Mouse (Mus musculus) thymus, adult 2 months (tissue): ENCODE results near the gene Gm17604. TPM values are rescaled to one million over a fixed set of nuclear protein-coding genes. Genes with fewer than 3 reads are reported as not detected.

Experiments
- DNase-seq: peaks from one replicate; pipeline ENCODE4 v3.0.0; 2021
- H3K27ac ChIP-seq: fragments of 200-500 bp; 2 replicates; pipeline ENCODE4 v1.5.1; 2012; ENCODE audit warnings: low read length, control low read depth; ENCODE audit not compliant: control insufficient read depth, insufficient read depth
- H3K27me3 ChIP-seq: fragments of 200-500 bp; 2 replicates; pipeline ENCODE4 v1.6.1; 2012; ENCODE audit warnings: mild to moderate bottlenecking, low read length, moderate library complexity, mixed read lengths; ENCODE audit not compliant: control insufficient read depth, insufficient read depth
- H3K36me3 ChIP-seq: fragments of 200-500 bp; 2 replicates; pipeline ENCODE4 v1.6.1; 2012; ENCODE audit warnings: mild to moderate bottlenecking, low read length, moderate library complexity; ENCODE audit not compliant: control insufficient read depth, insufficient read depth
- H3K4me1 ChIP-seq: fragments of 200-500 bp; replicated peaks from 2 replicates; pipeline ENCODE4 v1.6.1; 2012; ENCODE audit warnings: low read length; ENCODE audit not compliant: control insufficient read depth, insufficient read depth
- H3K4me3 ChIP-seq: fragments of 200-500 bp; 2 replicates; pipeline ENCODE4 v1.5.1; 2012; ENCODE audit warnings: mild to moderate bottlenecking, low read length, control low read depth, moderate library complexity; ENCODE audit not compliant: control insufficient read depth, insufficient read depth
- CTCF ChIP-seq: fragments of 200-500 bp; IDR thresholded peaks from 2 replicates; pipeline ENCODE4 v1.5.1; 2012; ENCODE audit warnings: mild to moderate bottlenecking, control low read depth, low read length, moderate library complexity, borderline replicate concordance; ENCODE audit not compliant: control insufficient read depth, poor library complexity, insufficient read depth; ENCODE audit errors: extremely low read depth
- POLR2A ChIP-seq: fragments of 200-500 bp; IDR thresholded peaks from 2 replicates; pipeline ENCODE4 v1.6.1; 2012; ENCODE audit warnings: mild to moderate bottlenecking, low read length, control low read depth, moderate library complexity; ENCODE audit not compliant: control insufficient read depth, poor library complexity, insufficient read depth; ENCODE audit errors: extremely low read depth
- WGBS: fragments of 180-500 bp; shearing (Covaris S2); methylation state at CpG from one replicate; pipeline ENCODE4 v1.1.7; 2018; 5-methylcytosine and 5-hydroxymethylcytosine counted together
- polyA plus RNA-seq: library from polyadenylated mRNA; depleted of rRNA; stranded (reverse); fragments of >200 nt; gene quantifications from 2 replicates; pipeline ENCODE4 v1.2.3, GENCODE M21; 2012; rRNA removed

Gm17604 gene
- polyA plus RNA-seq: not detected in 2 replicates

GRCm38 (mm10) chrX:165004779-165005324, at the start of gene Gm17604:
Gene Gm17604, minus strand, starts transcription at chrX:165004829.
- Histone ChIP-seq H3K27ac (no peak within 1 kb of the TSS), H3K4me3 (no peak within 1 kb of the TSS), H3K36me3 (no peaks in the 10 kb centered on the region), H3K27me3 (no peaks in the 10 kb centered on the region), H3K4me1 (no peaks in the 10 kb centered on the region)
- DNase-seq: no peak
- no peak for TF ChIP-seq CTCF
- no peak for TF ChIP-seq POLR2A

GRCm38 (mm10) chrX:165049929-165050328, 45.3 kb upstream of the Gm17604 start:
- H3K27me3 ChIP-seq: no peaks in the 10 kb centered on the region
- H3K36me3 ChIP-seq: no peaks in the 10 kb centered on the region
- no peaks in the 10 kb centered on the region for H3K4me1 ChIP-seq
- no peak for DNase-seq
- H3K27ac ChIP-seq: no peak overlapping the region
- no peak for TF ChIP-seq POLR2A
- TF ChIP-seq CTCF: no peak
- H3K4me3 ChIP-seq: no peak overlapping the region
- 100% methylated on average over 1 of the region's 1 CpGs for WGBS

GRCm38 (mm10) chrX:165003141-165003540, 1.5 kb downstream of the Gm17604 start:
- Histone ChIP-seq H3K4me3 (no peak overlapping the region), H3K4me1 (no peaks in the 10 kb centered on the region), H3K27me3 (no peaks in the 10 kb centered on the region), H3K36me3 (no peaks in the 10 kb centered on the region), H3K27ac (no peak overlapping the region)
- DNase-seq: no peak
- TF ChIP-seq POLR2A (no peak), CTCF (no peak)
- 81% methylated on average over 4 of the region's 4 CpGs for WGBS

- H3K27ac ChIP-seq: peak within 1 kb of the TSS; percentile 1; the same call in 1 of the 2 replicates
- H3K4me3 ChIP-seq: peak within 1 kb of the TSS; percentile 92
- H3K27me3 ChIP-seq: no peaks in the 10 kb centered on the region
- DNase-seq: peak; percentile 77
- TF ChIP-seq POLR2A (no peak), CTCF (no peak)
- 4% methylated on average over 22 of the region's 26 CpGs for WGBS
- H3K36me3 ChIP-seq: no peaks in the 10 kb centered on the region
- H3K4me1 ChIP-seq: peaks cover 4% of the 10 kb centered on the region; the same call in 1 of the 2 replicates
Measured at GRCm38 (mm10) chrX:164980193-164980775, 24.3 kb downstream of the Gm17604 start, which contains the start of the genes Mospd2 and Fancb. Gene Mospd2, minus strand, starts transcription at chrX:164980375. Gene Fancb, plus strand, starts transcription at chrX:164980592.

GRCm38 (mm10) chrX:164978866-164979265, 25.8 kb downstream of the Gm17604 start:
- Histone ChIP-seq H3K4me1 (peaks cover 4% of the 10 kb centered on the region; the same call in 1 of the 2 replicates), H3K27me3 (no peaks in the 10 kb centered on the region), H3K4me3 (no peak overlapping the region), H3K36me3 (no peaks in the 10 kb centered on the region), H3K27ac (no peak overlapping the region)
- DNase-seq: no peak
- TF ChIP-seq POLR2A (no peak), CTCF (no peak)
- WGBS: 98% methylated on average over 2 of the region's 2 CpGs

GRCm38 (mm10) chrX:164971206-164971605, 33.4 kb downstream of the Gm17604 start:
- Histone ChIP-seq H3K4me1 (no peaks in the 10 kb centered on the region), H3K4me3 (no peak overlapping the region), H3K27ac (no peak overlapping the region), H3K27me3 (no peaks in the 10 kb centered on the region), H3K36me3 (no peaks in the 10 kb centered on the region)
- no peak for DNase-seq
- 91% methylated on average over 3 of the region's 3 CpGs for WGBS
- TF ChIP-seq CTCF (no peak), POLR2A (no peak)
